9 mouse cellular contexts compared by ENCODE assay signal in the genomic region with DNA sequence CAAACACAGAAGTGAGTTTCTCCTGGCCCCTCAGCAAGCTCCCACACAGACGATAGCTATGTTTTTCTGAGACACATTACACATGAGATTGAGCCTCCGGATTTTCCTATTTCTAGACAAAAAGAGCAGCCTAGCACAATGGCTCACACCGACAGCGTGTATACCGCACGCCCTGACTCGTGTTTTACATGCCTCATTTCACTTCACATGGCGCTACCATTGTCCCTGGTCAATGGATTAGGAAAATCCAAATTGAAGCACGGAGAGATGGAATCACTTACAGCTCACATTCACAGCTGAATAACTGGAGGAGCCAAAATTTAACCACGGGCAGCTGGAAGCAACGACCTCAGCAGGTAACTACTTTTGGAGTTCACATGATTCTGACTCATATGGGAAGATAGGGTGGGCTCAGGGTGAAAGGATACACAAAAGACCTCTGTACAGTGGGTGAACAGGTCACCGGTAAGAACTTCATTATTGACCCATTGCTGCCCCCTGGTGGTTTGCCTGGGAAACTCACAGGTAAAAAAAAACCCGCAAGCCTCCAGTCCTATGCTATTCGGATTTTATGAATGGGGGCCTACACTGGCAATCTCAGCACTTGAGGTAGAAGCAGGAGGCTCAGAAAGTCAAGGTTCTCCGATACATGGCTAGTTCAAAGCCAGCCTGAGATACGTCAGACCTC. TPM values are rescaled to one million over a fixed set of nuclear protein-coding genes. Genes with fewer than 3 reads are reported as not detected.
DNase-seq lines count a peak whose midpoint lies in the region; ATAC-seq and TF ChIP-seq lines count a peak whose summit lies in the region.
"Had no signal": no experiment of that assay in that cellular context is flagged by ENCODE, and none has a peak within 500 bp of the region (broad histone marks: within the 10 kb centered on the region; RNA-seq: fewer than 3 reads in every experiment).

No protein-coding gene starts in this region.

- no peaks in the 10 kb centered on the region for H3K9me3 ChIP-seq in hindbrain, embryonic 13.5 days
- H3K9me3 ChIP-seq in limb, embryonic 14.5 days (ENCODE audit: control insufficient read depth, low read length) = no peaks in the 10 kb centered on the region
- H3K9me3 ChIP-seq: heart, embryonic 15.5 days had no signal

- H3K4me2 ChIP-seq in hindbrain, embryonic 13.5 days = no peak overlapping the region
- H3K4me2 ChIP-seq in limb, embryonic 14.5 days (replicated peaks; ENCODE audit: low read depth, low read length, severe bottlenecking) = no peak overlapping the region
- H3K4me2 ChIP-seq: heart, embryonic 15.5 days had no signal

- no peak overlapping the region for H3K4me3 ChIP-seq in hindbrain, embryonic 13.5 days
- H3K4me3 ChIP-seq in limb, embryonic 14.5 days (replicated peaks; ENCODE audit: low read length) = no peak overlapping the region
- H3K4me3 ChIP-seq: heart, embryonic 15.5 days had no signal

- WGBS in hindbrain, embryonic 13.5 days = 31% methylated on average over 16 of the region's 16 CpGs
- 68% methylated on average over 16 of the region's 16 CpGs for WGBS in limb, embryonic 14.5 days

- H3K4me1 ChIP-seq in hindbrain, embryonic 13.5 days (replicated peaks) = peaks cover 37% of the 10 kb centered on the region
- no peaks in the 10 kb centered on the region for H3K4me1 ChIP-seq in limb, embryonic 14.5 days (ENCODE audit: control insufficient read depth, insufficient read depth, low read length)
- H3K4me1 ChIP-seq: heart, embryonic 15.5 days had no signal

- H3K36me3 ChIP-seq in hindbrain, embryonic 13.5 days = peaks cover 44% of the 10 kb centered on the region
- peaks cover 32% of the 10 kb centered on the region for H3K36me3 ChIP-seq in limb, embryonic 14.5 days (ENCODE audit: control insufficient read depth, insufficient read depth, low read length)

- peak overlapping the region; percentile 40; the same call in 1 of the 2 replicates for H3K27ac ChIP-seq in hindbrain, embryonic 13.5 days
- H3K27ac ChIP-seq in limb, embryonic 14.5 days (replicated peaks; ENCODE audit: low read depth, low read length) = no peak overlapping the region
- H3K27ac ChIP-seq: heart, embryonic 15.5 days had no signal

- H3K9ac ChIP-seq in hindbrain, embryonic 13.5 days = no peak overlapping the region
- no peak overlapping the region for H3K9ac ChIP-seq in limb, embryonic 14.5 days (ENCODE audit: low read depth, low read length, severe bottlenecking)
- H3K9ac ChIP-seq: heart, embryonic 15.5 days had no signal

- ATAC-seq in hindbrain, embryonic 13.5 days (ENCODE audit: low FRiP score) = no peak
- ATAC-seq in limb, embryonic 14.5 days (ENCODE audit: low FRiP score, low read depth) = no peak
- no peak for ATAC-seq in monocyte, adult 5-6 weeks (replicated peaks; ENCODE audit: insufficient number of reproducible peaks, low FRiP score, low TSS enrichment, poor library complexity, severe bottlenecking)

- no peaks in the 10 kb centered on the region for H3K27me3 ChIP-seq in hindbrain, embryonic 13.5 days
- H3K27me3 ChIP-seq in limb, embryonic 14.5 days (ENCODE audit: control insufficient read depth, insufficient read depth, low read length) = no peaks in the 10 kb centered on the region
- H3K27me3 ChIP-seq: heart, embryonic 15.5 days had no signal

- peak; percentile 66 for DNase-seq in urinary bladder, postnatal 14 days (ENCODE audit: low spot score)
- no peak for DNase-seq in urinary bladder, postnatal 10 days (ENCODE audit: low spot score)
- DNase-seq in adrenal gland, postnatal 14 days = peak; percentile 84
- peak; percentile 34 for DNase-seq in embryo, embryonic 11.5 days (ENCODE audit: low read depth, low spot score)
- peak; percentile 75 for DNase-seq in limb, embryonic 14.5 days (ENCODE audit: low spot score)
- DNase-seq in ovary, postnatal 36 days (ENCODE audit: low spot score) = peak; percentile 45

- TF ChIP-seq POLR2A in limb, embryonic 14.5 days (IDR thresholded peaks at IDR 0.05; ENCODE audit: borderline replicate concordance, extremely low read depth, insufficient read depth, insufficient read length) = no peak

RNA-seq across cellular contexts. Expression of a gene that starts 17.8 kb away (rescaled TPM):
- total RNA-seq in adrenal gland, postnatal 14 days (2021) = 57.2 and 67.4 TPM in 2 replicates
- polyA plus RNA-seq in hindbrain, embryonic 13.5 days (2015; fragmentation: Nextera tagmentation; extraction: Ambion mirVana) = 80.8 and 82.3 TPM in 2 replicates
- 76.2 and 87.7 TPM in 2 replicates for polyA plus RNA-seq in limb, embryonic 14.5 days (2012; rRNA removed)
- polyA plus RNA-seq in limb, embryonic 14.5 days (2014; fragmentation: Nextera tagmentation; extraction: Ambion mirVana) = 65.1 and 73.4 TPM in 2 replicates
- total RNA-seq in monocyte, adult 5-6 weeks (2017) = 69.6 to 85.5 TPM (median 78.1 TPM) in 3 replicates

RNA-seq across cellular contexts. Expression of a gene that starts 17.9 kb away (rescaled TPM):
- total RNA-seq in adrenal gland, postnatal 14 days (2021) = 98.2 and 115 TPM in 2 replicates
- polyA plus RNA-seq in hindbrain, embryonic 13.5 days (2015; fragmentation: Nextera tagmentation; extraction: Ambion mirVana) = 154 and 158 TPM in 2 replicates
- polyA plus RNA-seq in limb, embryonic 14.5 days (2012; rRNA removed) = 108 TPM in 2 replicates
- 138 and 145 TPM in 2 replicates for polyA plus RNA-seq in limb, embryonic 14.5 days (2014; fragmentation: Nextera tagmentation; extraction: Ambion mirVana)
- 25.3 to 50.1 TPM (median 44.7 TPM) in 3 replicates for total RNA-seq in monocyte, adult 5-6 weeks (2017)

RNA-seq across cellular contexts. Expression of a gene that starts 56.5 kb away (rescaled TPM):
- total RNA-seq in adrenal gland, postnatal 14 days (2021) = 0.49 TPM in 1 of 2 replicates, not detected in the other
- polyA plus RNA-seq in hindbrain, embryonic 13.5 days (2015; fragmentation: Nextera tagmentation; extraction: Ambion mirVana) = 4.8 and 5.3 TPM in 2 replicates
- 0.03 TPM in 1 of 2 replicates, not detected in the other for polyA plus RNA-seq in limb, embryonic 14.5 days (2012; rRNA removed)
- polyA plus RNA-seq in limb, embryonic 14.5 days (2014; fragmentation: Nextera tagmentation; extraction: Ambion mirVana) = not detected in 2 replicates
- total RNA-seq in monocyte, adult 5-6 weeks (2017) = not detected in 3 replicates
- polyA plus RNA-seq: heart, embryonic 15.5 days had no signal
